Mouse (Mus musculus): ENCODE data around the gene Mrpl32.

The Mrpl32 gene

GRCm38 (mm10) chr13:14602744-14603143, 10.2 kb downstream of the Mrpl32 start:
- H3K4me3 ChIP-seq (replicated peaks; ENCODE audit: low read length): no peak overlapping the region
- no peaks in the 10 kb centered on the region for H3K27me3 ChIP-seq (ENCODE audit: insufficient read depth, low read length)
- TF ChIP-seq NANOG (IDR thresholded peaks at IDR 0.05; ENCODE audit: borderline replicate concordance, low read length) (no peak), CTCF (conservative IDR thresholded peaks at IDR 0.05; ENCODE audit: low read length) (no peak), POU5F1 (IDR thresholded peaks at IDR 0.05; ENCODE audit: borderline replicate concordance, low read length) (no peak)
- H3K4me1 ChIP-seq (replicated peaks; ENCODE audit: low read depth, low read length): peaks cover 16% of the 10 kb centered on the region
- no peaks in the 10 kb centered on the region for H3K9me3 ChIP-seq (ENCODE audit: low read length)
- H3K36me3 ChIP-seq (ENCODE audit: insufficient read depth, low read length): no peaks in the 10 kb centered on the region

GRCm38 (mm10) chr13:14580392-14580791, 32.6 kb downstream of the Mrpl32 start:
- Histone ChIP-seq H3K9me3 (ENCODE audit: low read length) (no peaks in the 10 kb centered on the region), H3K4me3 (replicated peaks; ENCODE audit: low read length) (no peak overlapping the region), H3K36me3 (ENCODE audit: insufficient read depth, low read length) (no peaks in the 10 kb centered on the region), H3K4me1 (replicated peaks; ENCODE audit: low read depth, low read length) (no peaks in the 10 kb centered on the region), H3K27me3 (ENCODE audit: insufficient read depth, low read length) (no peaks in the 10 kb centered on the region)
- no peak for TF ChIP-seq CTCF (conservative IDR thresholded peaks at IDR 0.05; ENCODE audit: low read length)
- no peak for TF ChIP-seq POU5F1 (IDR thresholded peaks at IDR 0.05; ENCODE audit: borderline replicate concordance, low read length)
- TF ChIP-seq NANOG (IDR thresholded peaks at IDR 0.05; ENCODE audit: borderline replicate concordance, low read length): no peak

- Histone ChIP-seq H3K9me3 (ENCODE audit: low read length) (no peaks in the 10 kb centered on the region; the same call in 1 of the 2 replicates), H3K4me1 (replicated peaks; ENCODE audit: low read depth, low read length) (no peaks in the 10 kb centered on the region), H3K27me3 (ENCODE audit: insufficient read depth, low read length) (0 out of 2 replicates have a peak, but pooled peaks cover 3% of the 10 kb centered on the region), H3K36me3 (ENCODE audit: insufficient read depth, low read length) (no peaks in the 10 kb centered on the region), H3K4me3 (replicated peaks; ENCODE audit: low read length) (no peak overlapping the region)
- TF ChIP-seq POU5F1 (IDR thresholded peaks at IDR 0.05; ENCODE audit: borderline replicate concordance, low read length) (no peak), NANOG (IDR thresholded peaks at IDR 0.05; ENCODE audit: borderline replicate concordance, low read length) (no peak), CTCF (conservative IDR thresholded peaks at IDR 0.05; ENCODE audit: low read length) (no peak)
Measured at GRCm38 (mm10) chr13:14574128-14574527, 38.8 kb downstream of the Mrpl32 start.

DNA sequence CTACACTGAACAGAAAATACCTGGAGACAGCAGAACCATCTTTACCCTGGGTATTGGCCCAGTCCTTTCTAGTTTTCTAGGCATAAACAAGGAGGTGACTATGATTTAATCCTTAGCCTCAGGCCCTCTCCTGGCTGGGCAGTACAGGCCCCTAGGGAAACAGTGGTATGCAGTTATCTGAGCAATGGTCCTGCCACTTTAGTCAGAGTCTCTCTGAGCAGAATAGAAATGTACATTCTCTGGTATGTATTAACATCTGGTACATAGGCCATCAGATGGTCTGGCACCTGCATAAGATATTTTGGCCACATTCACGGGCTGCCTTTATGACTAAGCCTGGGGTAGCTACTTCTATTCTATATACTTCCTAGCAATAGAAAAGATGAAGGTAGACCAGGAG, 51.6 kb downstream of the Mrpl32 start:
- Histone ChIP-seq H3K4me3 (replicated peaks; ENCODE audit: low read length) (no peak overlapping the region), H3K9me3 (ENCODE audit: low read length) (no peaks in the 10 kb centered on the region; the same call in 1 of the 2 replicates), H3K27me3 (ENCODE audit: insufficient read depth, low read length) (no peaks in the 10 kb centered on the region), H3K36me3 (ENCODE audit: insufficient read depth, low read length) (no peaks in the 10 kb centered on the region), H3K4me1 (replicated peaks; ENCODE audit: low read depth, low read length) (no peaks in the 10 kb centered on the region)
- TF ChIP-seq NANOG (IDR thresholded peaks at IDR 0.05; ENCODE audit: borderline replicate concordance, low read length): no peak
- no peak for TF ChIP-seq CTCF (conservative IDR thresholded peaks at IDR 0.05; ENCODE audit: low read length)
- no peak for TF ChIP-seq POU5F1 (IDR thresholded peaks at IDR 0.05; ENCODE audit: borderline replicate concordance, low read length)
